Comparison of ENCODE assay signal across 22 mouse cellular contexts in the genomic region with DNA sequence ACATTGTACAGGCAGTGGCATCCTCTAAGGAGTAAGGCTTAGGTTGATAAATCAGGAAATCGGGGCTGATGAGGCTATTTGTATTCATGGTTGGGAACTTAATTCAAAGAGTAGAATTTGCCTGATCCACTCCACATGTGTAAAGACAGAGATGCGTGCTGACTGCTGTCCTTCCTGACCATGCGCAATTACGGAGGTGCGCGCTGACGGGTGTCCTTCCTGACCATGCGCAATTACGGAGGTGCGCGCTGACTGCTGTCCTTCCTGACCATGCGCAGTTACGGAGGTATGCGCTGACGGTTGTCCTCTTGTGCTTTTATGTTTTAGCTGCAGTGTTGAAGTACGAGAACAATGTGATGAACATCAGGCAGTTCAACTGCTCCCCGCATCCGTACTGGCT.
"Had no signal": no experiment of that assay in that cellular context is flagged by ENCODE, and none has a peak within 500 bp of the region (broad histone marks: within the 10 kb centered on the region; RNA-seq: fewer than 3 reads in every experiment).

No protein-coding gene starts in this region.

- H3K4me1 ChIP-seq: limb, embryonic 12.5 days; limb, embryonic 15.5 days had no signal

- H3K27me3 ChIP-seq: limb, embryonic 12.5 days; limb, embryonic 15.5 days; neural tube, embryonic 13.5 days had no signal

- H3K4me3 ChIP-seq: limb, embryonic 12.5 days; limb, embryonic 15.5 days; neural tube, embryonic 13.5 days had no signal

- H3K9ac ChIP-seq: limb, embryonic 12.5 days; limb, embryonic 15.5 days; liver, embryonic 14.5 days; liver, postnatal 0 days; lung, embryonic 14.5 days; neural tube, embryonic 13.5 days had no signal

- ATAC-seq: inflammation-experienced regulatory T-cells, adult 6 months; intestine, postnatal 0 days; liver, postnatal 0 days; lung, postnatal 0 days had no signal

- DNase-seq: kidney, adult 2 months; kidney, postnatal 25 days; left cerebral cortex, postnatal 4 days; liver, postnatal 0 days; lung, embryonic 14.5 days; right cerebral cortex, adult 18-20 months; right cerebral cortex, postnatal 14 days; right cerebral cortex, postnatal 4 days; thymus, adult 18-20 months; thymus, postnatal 14 days; thymus, postnatal 4 days had no signal

- H3K27ac ChIP-seq: kidney, postnatal 0 days; limb, embryonic 12.5 days; limb, embryonic 15.5 days; liver, embryonic 14.5 days; macrophage; neural tube, embryonic 13.5 days; stomach, postnatal 0 days had no signal

- H3K9me3 ChIP-seq: limb, embryonic 12.5 days; limb, embryonic 15.5 days; neural tube, embryonic 13.5 days had no signal

- H3K4me2 ChIP-seq: limb, embryonic 12.5 days; limb, embryonic 15.5 days; liver, embryonic 11.5 days; lung, embryonic 14.5 days; neural tube, embryonic 13.5 days had no signal
